Mouse (Mus musculus) hindbrain, embryonic 16.5 days (tissue): ENCODE data around the gene Serpinb9b. TPM values are rescaled to one million over a fixed set of nuclear protein-coding genes. Genes with fewer than 3 reads are reported as not detected.

Experiments
- ATAC-seq: fragments of 200-750 bp; cut with Nextera tagmentation; 2 replicates; pipeline ENCODE4 v1.8.0; 2017; ENCODE audit warnings: moderate TSS enrichment, moderate library complexity
- H3K27ac ChIP-seq: fragments of 300-500 bp; sonication (generic); 2 replicates; pipeline ENCODE4 v1.5.1; 2014; ENCODE audit warnings: low read depth, mild to moderate bottlenecking, control low read depth, low read length, moderate library complexity
- H3K27me3 ChIP-seq: fragments of 300-500 bp; sonication (generic); replicated peaks from 2 replicates; pipeline ENCODE4 v1.6.1; 2014; ENCODE audit warnings: low read length; ENCODE audit not compliant: control insufficient read depth, insufficient read depth
- H3K36me3 ChIP-seq: fragments of 300-500 bp; sonication (generic); 2 replicates; pipeline ENCODE4 v1.6.1; 2014; ENCODE audit warnings: mild to moderate bottlenecking, low read length, moderate library complexity, mixed read lengths; ENCODE audit not compliant: control insufficient read depth, insufficient read depth
- H3K4me1 ChIP-seq: fragments of 300-500 bp; sonication (generic); 2 replicates; pipeline ENCODE4 v1.6.1; 2014; ENCODE audit warnings: low read depth, low read length; ENCODE audit not compliant: control insufficient read depth, insufficient read depth
- H3K4me2 ChIP-seq: fragments of 300-500 bp; sonication (generic); 2 replicates; pipeline ENCODE4 v1.6.1; 2014; ENCODE audit warnings: mild to moderate bottlenecking, low read length, control low read depth, moderate library complexity
- H3K4me3 ChIP-seq: fragments of 300-500 bp; sonication (generic); 2 replicates; pipeline ENCODE4 v1.5.1; 2014; ENCODE audit warnings: mild to moderate bottlenecking, low read length, control low read depth, moderate library complexity
- H3K9ac ChIP-seq: fragments of 300-500 bp; sonication (generic); 2 replicates; pipeline ENCODE4 v1.6.1; 2014; ENCODE audit warnings: low read depth, mild to moderate bottlenecking, control low read depth, low read length, moderate library complexity
- H3K9me3 ChIP-seq: fragments of 300-500 bp; sonication (generic); 2 replicates; pipeline ENCODE4 v1.6.1; 2014; ENCODE audit warnings: mild to moderate bottlenecking, low read length, moderate library complexity; ENCODE audit not compliant: control insufficient read depth
- WGBS: fragments of 180-500 bp; shearing (Covaris S2); extraction: QIAGEN DNeasy Blood & Tissue Kit; methylation state at CpG from one replicate; pipeline ENCODE4 v1.1.7; 2014; 5-methylcytosine and 5-hydroxymethylcytosine counted together
- polyA plus RNA-seq: library from polyadenylated mRNA; unstranded; fragments of >200 nt; fragmentation: Nextera tagmentation; extraction: Ambion mirVana; gene quantifications from 2 replicates; pipeline ENCODE4 v1.2.1, GENCODE M21; 2015

Serpinb9b gene
- polyA plus RNA-seq = 0.14 and 0.17 TPM in 2 replicates

DNA sequence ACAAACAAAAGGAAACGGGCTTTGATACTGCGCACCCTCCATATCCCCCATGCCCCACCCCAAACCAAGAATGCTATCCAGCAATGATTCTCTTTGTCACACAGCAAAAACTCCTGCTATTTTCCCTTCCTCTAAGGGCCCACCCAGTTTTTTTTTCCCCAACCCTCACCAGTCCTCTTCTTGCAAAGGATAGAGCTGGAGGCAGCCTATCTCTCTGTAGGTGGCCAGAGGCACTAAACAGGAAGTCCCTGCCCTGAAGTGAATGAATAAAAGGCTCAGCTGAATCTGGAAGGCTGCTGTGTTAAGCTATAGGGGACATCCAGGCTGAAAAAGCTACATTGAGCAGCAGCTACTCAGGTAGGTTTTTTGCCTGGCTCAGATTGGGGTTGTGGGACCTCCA is at the start of gene Serpinb9b:
TSS of gene Serpinb9b (plus strand) at position 173 of the 400 bp plus-strand sequence.
- no peak within 1 kb of the TSS for H3K4me2 ChIP-seq
- H3K4me1 ChIP-seq = no peaks in the 10 kb centered on the region
- no peak for ATAC-seq
- H3K9ac ChIP-seq = no peak within 1 kb of the TSS
- H3K36me3 ChIP-seq = no peaks in the 10 kb centered on the region
- no peaks in the 10 kb centered on the region for H3K27me3 ChIP-seq
- H3K9me3 ChIP-seq = no peaks in the 10 kb centered on the region
- H3K4me3 ChIP-seq = no peak within 1 kb of the TSS
- no peak within 1 kb of the TSS for H3K27ac ChIP-seq
- 82% methylated on average over 2 of the region's 2 CpGs for WGBS

- no peak for ATAC-seq
- WGBS = 80% methylated on average over 4 of the region's 4 CpGs
- no peaks in the 10 kb centered on the region for H3K4me1 ChIP-seq
Observed at GRCm38 (mm10) chr13:32982556-32983042, 44.6 kb upstream of the Serpinb9b start.

DNA sequence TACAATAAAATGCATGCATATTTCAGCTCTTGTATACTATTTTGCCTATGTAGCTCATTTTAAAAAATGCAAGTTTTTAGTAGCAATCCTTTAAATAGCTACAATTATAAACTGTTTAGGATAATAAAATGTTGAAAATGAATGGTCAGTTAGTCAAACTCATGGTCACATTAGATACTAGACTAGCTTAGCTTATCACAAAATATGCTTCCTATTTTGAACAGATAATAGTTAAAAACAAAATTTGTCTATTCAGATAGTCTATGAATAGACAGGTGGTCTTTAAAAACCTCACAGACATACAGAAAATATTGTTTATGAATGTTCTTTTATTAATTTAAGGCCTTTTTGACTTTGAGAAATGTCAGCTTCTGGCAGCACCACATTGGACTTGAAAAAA is 41.0 kb upstream of the Serpinb9b start:
- H3K9ac ChIP-seq = no peak overlapping the region
- H3K4me2 ChIP-seq = no peak overlapping the region
- no peaks in the 10 kb centered on the region for H3K36me3 ChIP-seq
- H3K4me1 ChIP-seq = no peaks in the 10 kb centered on the region
- H3K27ac ChIP-seq = no peak overlapping the region
- no peak for ATAC-seq
- no peak overlapping the region for H3K4me3 ChIP-seq
- H3K27me3 ChIP-seq = no peaks in the 10 kb centered on the region
- H3K9me3 ChIP-seq = no peaks in the 10 kb centered on the region

More at GRCm38 (mm10) chr13:32982556-32983042, 44.6 kb upstream of the Serpinb9b start:
- no peaks in the 10 kb centered on the region for H3K9me3 ChIP-seq
- H3K9ac ChIP-seq = no peak overlapping the region
- no peaks in the 10 kb centered on the region for H3K27me3 ChIP-seq
- H3K4me3 ChIP-seq = no peak overlapping the region
- H3K4me2 ChIP-seq = no peak overlapping the region
- no peak overlapping the region for H3K27ac ChIP-seq
- H3K36me3 ChIP-seq = no peaks in the 10 kb centered on the region

DNA sequence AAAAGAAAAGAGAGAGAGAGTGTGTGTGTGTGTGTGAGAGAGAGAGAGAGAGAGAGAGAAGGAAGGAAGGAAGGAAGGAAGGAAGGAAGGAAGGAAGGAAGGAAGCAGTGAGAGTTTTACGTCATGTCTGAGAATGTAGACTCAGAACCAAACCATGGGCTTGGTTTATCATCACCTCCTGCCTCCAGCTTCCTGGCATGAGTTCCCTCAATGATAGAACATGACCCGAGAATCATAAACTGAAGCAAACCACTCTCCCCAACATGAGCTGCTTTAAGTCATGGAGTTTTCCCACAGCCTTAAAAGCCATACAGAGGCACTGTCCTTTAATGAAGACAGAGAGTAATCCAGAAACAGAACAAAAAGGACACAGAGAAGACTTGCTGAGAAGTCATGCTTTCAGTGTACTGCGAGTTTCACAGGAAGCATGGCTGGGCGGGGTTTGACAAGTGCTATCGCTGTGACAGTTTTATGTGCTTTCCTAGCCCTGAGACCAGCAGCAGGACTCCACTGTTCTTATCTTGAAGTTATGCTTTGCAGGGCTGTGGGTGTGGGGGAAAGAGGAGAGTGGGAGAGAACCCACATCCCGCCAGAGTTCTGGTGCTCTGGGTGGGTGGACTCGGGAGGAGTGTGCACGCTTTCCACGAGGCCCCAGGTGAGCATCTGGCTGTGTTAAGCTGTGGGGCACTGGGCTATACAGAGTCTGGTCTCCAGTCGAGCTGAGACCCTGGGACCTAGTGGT is 33.9 kb upstream of the Serpinb9b start:
- no peak overlapping the region for H3K4me3 ChIP-seq
- H3K9ac ChIP-seq = no peak overlapping the region
- no peak overlapping the region for H3K4me2 ChIP-seq
- H3K27me3 ChIP-seq = no peaks in the 10 kb centered on the region
- 89% methylated on average over 10 of the region's 10 CpGs for WGBS
- no peaks in the 10 kb centered on the region for H3K36me3 ChIP-seq
- ATAC-seq = no peak
- no peaks in the 10 kb centered on the region for H3K9me3 ChIP-seq
- no peaks in the 10 kb centered on the region for H3K4me1 ChIP-seq
- H3K27ac ChIP-seq = no peak overlapping the region

GRCm38 (mm10) chr13:32993894-32994242 is 33.3 kb upstream of the Serpinb9b start:
- Histone ChIP-seq H3K9me3 (no peaks in the 10 kb centered on the region), H3K4me1 (no peaks in the 10 kb centered on the region), H3K4me2 (no peak overlapping the region), H3K36me3 (no peaks in the 10 kb centered on the region), H3K27ac (no peak overlapping the region), H3K27me3 (no peaks in the 10 kb centered on the region), H3K9ac (no peak overlapping the region), H3K4me3 (no peak overlapping the region)
- ATAC-seq = no peak
- WGBS = 69% methylated on average over 2 of the region's 2 CpGs

GRCm38 (mm10) chr13:32995051-32995450 is 32.2 kb upstream of the Serpinb9b start:
- H3K9ac ChIP-seq = no peak overlapping the region
- ATAC-seq = no peak
- no peaks in the 10 kb centered on the region for H3K36me3 ChIP-seq
- no peaks in the 10 kb centered on the region for H3K4me1 ChIP-seq
- H3K9me3 ChIP-seq = no peaks in the 10 kb centered on the region
- no peak overlapping the region for H3K4me3 ChIP-seq
- no peaks in the 10 kb centered on the region for H3K27me3 ChIP-seq
- H3K27ac ChIP-seq = no peak overlapping the region
- no peak overlapping the region for H3K4me2 ChIP-seq
- 84% methylated on average over 4 of the region's 4 CpGs for WGBS

DNA sequence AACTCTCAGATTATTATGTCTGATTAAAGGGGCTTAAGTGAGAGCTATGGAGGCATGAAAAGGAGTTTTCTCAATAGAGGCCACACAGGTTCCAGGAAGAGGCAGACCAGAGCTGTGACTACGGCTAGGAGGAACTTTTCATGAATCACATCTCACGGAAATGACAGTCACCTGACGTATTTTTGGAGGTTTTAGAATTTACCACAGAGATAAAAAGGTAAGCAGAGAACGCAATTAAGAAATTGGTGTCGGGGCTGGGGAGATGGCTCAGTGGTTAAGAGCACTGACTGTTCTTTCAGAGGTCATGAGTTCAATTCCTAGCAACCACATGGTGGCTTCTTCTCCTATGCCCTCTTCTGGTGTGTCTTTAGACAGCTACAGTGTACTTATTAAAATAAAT is 25.9 kb upstream of the Serpinb9b start:
- Histone ChIP-seq H3K27me3 (no peaks in the 10 kb centered on the region), H3K27ac (no peak overlapping the region), H3K4me2 (no peak overlapping the region), H3K9me3 (no peaks in the 10 kb centered on the region), H3K9ac (no peak overlapping the region), H3K4me1 (peaks cover 4% of the 10 kb centered on the region; the same call in 1 of the 2 replicates), H3K36me3 (no peaks in the 10 kb centered on the region), H3K4me3 (no peak overlapping the region)
- ATAC-seq = no peak
- WGBS = 91% methylated on average over 5 of the region's 5 CpGs

DNA sequence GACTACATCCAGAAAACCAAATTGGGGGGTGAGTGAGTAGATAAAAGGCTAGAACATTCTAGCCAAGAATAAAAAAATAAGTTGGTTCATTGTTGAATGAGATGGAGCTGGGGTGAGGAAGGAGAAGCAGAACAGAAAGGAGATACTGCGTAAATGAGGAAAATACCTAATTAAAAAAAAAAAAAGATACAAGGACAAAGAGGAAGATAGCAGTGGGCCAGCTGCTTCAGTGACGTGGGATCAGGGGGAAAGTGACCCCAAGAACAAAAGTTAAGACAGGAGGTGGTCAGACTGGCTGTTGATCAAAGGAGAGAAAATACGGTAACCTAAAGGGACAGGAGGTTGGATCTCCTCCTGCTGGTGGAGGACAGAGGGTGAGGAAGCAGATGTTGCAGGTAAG is 24.3 kb upstream of the Serpinb9b start, which contains the start of gene Serpinb9:
TSS of gene Serpinb9 (plus strand) at position 301 of the 400 bp plus-strand sequence.
- no peak within 1 kb of the TSS for H3K27ac ChIP-seq

DNA sequence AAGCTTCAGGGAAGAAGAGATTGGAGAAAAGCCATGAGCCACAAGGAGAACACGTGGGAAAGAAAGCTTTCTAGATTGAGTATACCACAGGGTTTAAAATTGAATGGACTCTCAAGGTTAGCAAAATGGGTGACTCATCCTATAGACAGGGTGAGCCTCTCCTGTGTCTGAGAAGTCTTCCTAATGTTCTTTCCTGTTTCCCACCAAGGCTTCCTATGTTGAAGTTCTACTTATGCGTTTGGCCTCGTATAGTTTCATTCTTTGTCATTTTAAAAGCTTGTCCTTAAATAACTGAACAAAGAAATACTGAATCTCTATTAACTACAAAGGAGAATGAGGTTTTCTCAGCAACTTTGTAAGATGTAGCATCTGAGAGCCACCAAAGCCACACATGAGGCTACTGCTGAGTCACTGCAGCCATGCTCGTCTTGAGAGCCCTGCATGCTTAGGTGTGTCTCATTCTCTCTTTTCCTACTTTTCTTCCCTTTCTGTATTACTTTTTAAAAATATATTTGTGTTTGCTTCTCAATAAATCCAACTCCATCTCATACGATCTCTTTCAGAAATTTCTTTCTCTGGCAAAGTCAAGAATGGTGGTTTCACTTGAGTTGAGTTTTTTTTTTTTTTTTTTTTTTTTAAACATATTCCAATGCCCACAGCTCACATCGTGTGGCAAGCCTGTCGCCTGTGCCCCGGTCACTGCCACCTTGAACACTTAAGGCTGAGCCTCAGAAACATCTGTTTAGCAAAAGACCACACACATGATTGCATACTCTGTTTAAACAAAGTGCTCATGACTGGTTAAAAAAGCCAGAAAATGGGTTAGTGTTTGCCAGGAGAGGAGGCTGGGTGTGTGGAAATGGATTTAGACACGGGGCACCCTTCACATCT is 23.4 kb upstream of the Serpinb9b start:
- Histone ChIP-seq H3K27me3 (no peaks in the 10 kb centered on the region), H3K27ac (no peak overlapping the region), H3K4me2 (peak overlapping the region; percentile 56), H3K4me3 (peak overlapping the region; percentile 34), H3K4me1 (peaks cover 4% of the 10 kb centered on the region; the same call in 1 of the 2 replicates), H3K9me3 (no peaks in the 10 kb centered on the region), H3K9ac (peak overlapping the region; percentile 60; the same call in 1 of the 2 replicates), H3K36me3 (no peaks in the 10 kb centered on the region)
- no peak for ATAC-seq
- WGBS = 74% methylated on average over 9 of the region's 9 CpGs

More for the DNA sequence above, 24.3 kb upstream of the Serpinb9b start, which contains the start of gene Serpinb9:
- ATAC-seq = no peak
- Histone ChIP-seq H3K36me3 (no peaks in the 10 kb centered on the region), H3K27me3 (no peaks in the 10 kb centered on the region), H3K4me2 (peak within 1 kb of the TSS; percentile 56), H3K4me3 (peak within 1 kb of the TSS; percentile 34; the same call in 1 of the 2 replicates), H3K4me1 (peaks cover 4% of the 10 kb centered on the region; the same call in 1 of the 2 replicates), H3K9me3 (no peaks in the 10 kb centered on the region), H3K9ac (no peak within 1 kb of the TSS)
- WGBS = 85% methylated on average over 3 of the region's 3 CpGs
